Mouse (Mus musculus) brain, embryonic 14.5 days (tissue): ENCODE measurements around the gene Mypn. TPM values are rescaled to one million over a fixed set of nuclear protein-coding genes. Genes with fewer than 3 reads are reported as not detected.

Experiments
- DNase-seq: peaks from one replicate; pipeline ENCODE4 v3.0.0-alpha.2; 2011; ENCODE audit warnings: low read depth
- CTCF ChIP-seq: fragments of 200-500 bp; IDR thresholded peaks from 2 replicates; pipeline ENCODE4 v1.5.1; 2012; ENCODE audit warnings: inconsistent platforms, mild to moderate bottlenecking, moderate library complexity, borderline replicate concordance; ENCODE audit not compliant: insufficient read depth, insufficient read length; ENCODE audit errors: extremely low read depth
- POLR2A ChIP-seq: fragments of 200-500 bp; IDR thresholded peaks from 2 replicates; pipeline ENCODE4 v1.6.1; 2012; ENCODE audit warnings: mild to moderate bottlenecking, inconsistent platforms, borderline replicate concordance; ENCODE audit not compliant: poor library complexity, insufficient read depth, insufficient read length, severe bottlenecking; ENCODE audit errors: extremely low read depth
- polyA plus RNA-seq: library from polyadenylated mRNA; depleted of rRNA; stranded (reverse); fragments of >200 nt; gene quantifications from 2 replicates; pipeline ENCODE4 v1.2.3, GENCODE M21; 2012

Gene Mypn
- polyA plus RNA-seq, 1 experiment: 0.34 TPM

GRCm38 (mm10) chr10:63135680-63136079 lies 68.1 kb downstream of the Mypn start:
- TF ChIP-seq CTCF: no peak
- no peak for TF ChIP-seq POLR2A
- DNase-seq: no peak

- no peak for TF ChIP-seq CTCF
- no peak for TF ChIP-seq POLR2A
- no peak for DNase-seq
Observed at GRCm38 (mm10) chr10:63133326-63133725, 70.4 kb downstream of the Mypn start.

DNA sequence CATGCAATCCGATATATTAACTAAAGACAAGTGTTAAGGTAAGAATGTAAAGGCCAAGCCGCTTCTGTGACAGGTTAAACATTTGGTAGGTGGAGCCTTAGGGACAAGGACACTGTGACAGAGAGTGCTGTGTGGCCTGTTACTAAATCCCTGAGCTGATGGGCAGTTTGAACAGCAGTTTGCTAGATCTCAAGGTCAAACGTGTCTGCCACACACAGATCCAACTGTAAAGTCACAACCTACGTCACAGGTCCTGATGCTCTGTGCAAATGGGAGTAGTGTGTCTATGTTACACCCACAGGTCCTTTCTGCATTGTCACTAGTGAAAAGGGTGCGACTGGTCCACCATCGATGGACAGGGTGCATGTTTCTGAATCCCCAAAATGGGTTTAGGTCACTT lies 71.4 kb downstream of the Mypn start:
- TF ChIP-seq CTCF: no peak
- TF ChIP-seq POLR2A: no peak
- DNase-seq: no peak

DNA sequence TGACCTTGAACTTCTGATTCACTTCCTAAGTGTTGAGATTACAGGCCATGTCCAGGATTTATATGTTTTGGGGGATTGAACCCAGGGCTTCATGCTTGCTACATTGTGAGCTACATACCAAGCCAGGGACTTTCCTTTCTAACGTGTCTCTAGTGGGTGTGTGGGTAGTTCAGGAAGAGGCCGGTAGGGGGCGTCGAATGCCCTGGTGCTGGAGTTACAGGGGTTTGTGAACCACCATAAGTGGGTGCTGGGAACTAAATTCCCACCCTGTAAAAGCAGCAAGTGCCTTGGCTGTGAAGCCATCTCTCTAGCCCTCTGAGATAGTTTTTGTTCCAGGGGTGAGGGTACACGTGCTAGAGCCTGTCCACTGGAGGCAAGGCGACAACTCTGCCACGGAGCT lies 73.3 kb downstream of the Mypn start:
- DNase-seq: no peak
- TF ChIP-seq POLR2A (no peak), CTCF (no peak)

GRCm38 (mm10) chr10:63128256-63128655 lies 75.5 kb downstream of the Mypn start:
- peak; percentile 20 for DNase-seq
- no peak for TF ChIP-seq CTCF
- no peak for TF ChIP-seq POLR2A

- TF ChIP-seq POLR2A (no peak), CTCF (no peak)
- DNase-seq: no peak
Observed at GRCm38 (mm10) chr10:63127156-63127555, 76.6 kb downstream of the Mypn start.

DNA sequence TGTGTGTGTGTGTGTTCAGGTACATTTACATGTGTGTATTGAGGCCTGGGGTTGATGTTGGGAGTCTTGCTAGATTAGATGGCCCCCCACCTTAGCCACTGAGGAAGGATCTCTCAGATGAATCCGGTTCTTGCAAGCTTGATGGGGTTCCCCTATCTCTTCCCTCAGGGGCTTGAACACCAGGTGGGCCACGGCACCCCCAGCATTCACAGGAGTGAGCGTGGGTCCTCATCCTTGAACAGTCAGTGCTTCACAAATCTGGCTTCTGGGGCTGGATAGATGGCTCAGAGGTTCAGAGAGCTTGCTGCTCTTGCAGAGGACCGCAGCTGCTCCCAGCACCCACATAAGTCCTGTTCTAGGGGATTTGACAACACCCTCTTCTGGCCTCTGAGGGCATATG lies 77.6 kb downstream of the Mypn start:
- no peak for DNase-seq
- TF ChIP-seq POLR2A (no peak), CTCF (no peak)

DNA sequence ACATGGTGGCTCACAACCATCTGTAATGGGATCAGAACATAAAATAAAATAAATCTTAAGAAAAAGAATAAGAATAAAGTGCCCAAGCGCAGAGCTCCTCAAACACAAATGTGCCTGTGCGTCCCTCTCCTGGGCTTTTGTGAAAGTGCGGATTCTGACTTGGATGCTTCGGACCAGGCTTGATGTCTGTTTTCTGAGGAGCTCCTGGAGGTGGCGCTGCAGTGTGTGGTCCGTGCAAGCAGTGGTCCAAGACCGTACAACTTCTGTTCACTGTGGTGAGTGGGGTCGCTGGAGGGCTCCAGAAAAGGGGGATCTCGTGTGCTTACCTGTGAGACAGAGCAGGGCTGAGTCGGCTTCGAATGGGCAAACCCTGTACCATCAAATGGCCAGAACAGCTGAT lies 78.4 kb downstream of the Mypn start:
- DNase-seq: peak; percentile 26
- no peak for TF ChIP-seq POLR2A
- TF ChIP-seq CTCF: peak; percentile 16; the same call in 1 of the 2 replicates

- no peak for DNase-seq
- no peak for TF ChIP-seq POLR2A
- no peak for TF ChIP-seq CTCF
Observed at GRCm38 (mm10) chr10:63124016-63124415, 79.7 kb downstream of the Mypn start.

GRCm38 (mm10) chr10:63123141-63123540 lies 80.6 kb downstream of the Mypn start:
- DNase-seq: no peak
- no peak for TF ChIP-seq CTCF
- TF ChIP-seq POLR2A: no peak

DNA sequence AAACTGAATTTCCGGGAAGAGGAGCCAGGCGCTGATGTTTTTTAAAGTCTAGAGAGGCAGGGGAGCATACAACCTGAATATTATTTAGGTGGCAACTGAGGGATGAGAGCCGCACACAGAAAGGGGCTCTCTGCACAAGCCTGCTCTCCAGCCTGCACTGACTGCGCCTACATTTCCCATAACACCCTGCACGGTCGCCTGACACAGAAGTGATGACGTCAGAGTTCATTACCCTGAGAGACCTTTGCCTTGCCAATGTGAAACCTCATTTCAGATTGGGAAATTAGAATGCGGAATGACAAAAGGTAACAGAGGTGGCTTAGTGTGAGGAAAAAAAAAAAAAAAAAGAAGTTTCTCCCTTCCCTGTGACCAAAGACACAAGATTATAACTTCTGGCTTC lies 81.2 kb downstream of the Mypn start:
- no peak for TF ChIP-seq POLR2A
- peak; percentile 69 for DNase-seq

DNA sequence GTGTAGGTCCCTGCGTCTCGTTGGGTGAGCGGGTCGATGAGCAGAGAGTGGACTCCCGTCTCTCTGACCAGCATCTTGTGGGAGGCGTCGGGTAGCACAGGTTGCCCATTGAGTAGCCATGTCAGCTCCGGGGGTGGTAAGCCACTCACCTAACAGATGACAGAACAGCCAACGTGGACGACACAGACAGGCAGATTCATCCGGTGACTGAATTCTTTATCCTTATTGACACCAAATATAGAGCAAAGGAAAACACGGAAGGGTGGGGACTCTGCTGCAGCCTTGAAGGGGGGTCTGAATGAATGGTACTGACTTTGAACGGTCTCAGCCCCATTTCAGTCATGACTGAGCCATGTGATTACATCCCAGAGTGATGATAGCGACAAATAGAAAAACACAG lies 81.8 kb downstream of the Mypn start:
- no peak for DNase-seq
- TF ChIP-seq POLR2A: no peak
- no peak for TF ChIP-seq CTCF

DNA sequence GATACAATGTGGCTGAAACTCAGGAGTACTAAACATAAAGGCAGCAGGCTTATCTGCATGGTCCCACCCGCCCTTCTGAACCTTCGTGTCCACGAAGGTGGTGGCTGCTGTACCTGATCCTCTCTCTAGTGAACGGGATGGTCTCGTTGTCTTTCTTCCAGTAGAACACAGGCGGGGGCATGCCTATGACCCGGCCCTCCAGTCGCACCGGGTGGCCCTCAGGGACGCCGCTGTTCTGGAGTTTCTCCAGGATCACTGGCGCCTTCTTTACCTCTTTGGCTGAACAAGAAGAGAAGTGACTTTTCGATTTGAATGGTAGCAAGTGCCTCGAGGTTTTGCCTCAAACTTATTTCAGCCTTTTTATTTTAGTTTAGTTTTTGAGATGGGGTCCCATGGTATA lies 83.8 kb downstream of the Mypn start:
- DNase-seq: no peak
- TF ChIP-seq POLR2A: no peak
- no peak for TF ChIP-seq CTCF

DNA sequence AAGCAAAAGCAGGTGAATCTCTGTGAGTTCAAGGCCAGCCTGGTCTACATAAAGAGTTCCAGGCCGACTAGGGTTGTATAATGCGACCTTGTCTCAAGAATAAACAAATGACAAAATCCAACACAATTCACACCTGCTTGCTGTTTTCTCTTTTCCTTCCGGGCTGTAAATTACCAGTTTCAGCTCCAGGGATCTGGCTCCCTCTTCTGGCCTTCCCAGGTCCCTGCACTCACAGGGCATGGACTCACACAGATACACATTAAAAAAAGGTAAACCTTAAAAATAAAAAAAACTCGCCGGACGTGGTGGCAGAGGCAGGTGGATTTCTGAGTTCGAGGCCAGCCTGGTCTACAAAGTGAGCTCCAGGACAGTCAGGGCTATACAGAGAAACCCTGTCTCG lies 86.2 kb downstream of the Mypn start:
- TF ChIP-seq POLR2A: no peak
- 0 out of 2 replicates have a peak, but pooled peaks have one; percentile 0 for TF ChIP-seq CTCF
- no peak for DNase-seq
